Mouse (Mus musculus) heart, embryonic 16.5 days (tissue): ENCODE results near the gene Ccl5. TPM values are rescaled to one million over a fixed set of nuclear protein-coding genes. Genes with fewer than 3 reads are reported as not detected.

Experiments
- polyA plus RNA-seq: library from polyadenylated mRNA; unstranded; fragments of >200 nt; fragmentation: Nextera tagmentation; extraction: Ambion mirVana; gene quantifications from 2 replicates; pipeline ENCODE4 v1.2.1, GENCODE M21; 2015

The Ccl5 gene
- polyA plus RNA-seq, 1 experiment from 2014 or later = 2.5 TPM

Other genes with a start within 250 kb of the Ccl5 start
- 0.17 and 0.19 TPM in 2 replicates for gene Slfn14, start 243.8 kb downstream of the Ccl5 start, polyA plus RNA-seq
- 36.0 and 38.3 TPM in 2 replicates for gene Ap2b1, start 231.5 kb downstream of the Ccl5 start, polyA plus RNA-seq
- 8.1 and 10.5 TPM in 2 replicates for gene Pex12, start 227.9 kb downstream of the Ccl5 start, polyA plus RNA-seq
- 5.7 and 9.1 TPM in 2 replicates for gene Rasl10b, start 121.4 kb downstream of the Ccl5 start, polyA plus RNA-seq
- gene Gas2l2, start 101.1 kb downstream of the Ccl5 start, polyA plus RNA-seq = 0.11 and 0.12 TPM in 2 replicates
- 1.4 and 1.5 TPM in 2 replicates for gene 1700020L24Rik, start 92.8 kb downstream of the Ccl5 start, polyA plus RNA-seq
- 3.5 TPM in 2 replicates for gene Mmp28, start 67.4 kb downstream of the Ccl5 start, polyA plus RNA-seq
- gene Taf15, start 57.4 kb downstream of the Ccl5 start, polyA plus RNA-seq = 8.3 and 9.5 TPM in 2 replicates
- 0.07 TPM in 1 of 2 replicates, not detected in the other for gene Heatr9, start 8.3 kb downstream of the Ccl5 start, polyA plus RNA-seq
- gene Ccl9, start 48.1 kb upstream of the Ccl5 start, polyA plus RNA-seq = 2.1 and 3.6 TPM in 2 replicates
- gene Ccl6, start 62.6 kb upstream of the Ccl5 start, polyA plus RNA-seq = 5.5 and 7.8 TPM in 2 replicates
- not detected in 2 replicates for gene Rpl9-ps1, start 115.1 kb upstream of the Ccl5 start, polyA plus RNA-seq
- 0.67 and 1.0 TPM in 2 replicates for gene Ccl3, start 118.8 kb upstream of the Ccl5 start, polyA plus RNA-seq
- 0.46 and 0.80 TPM in 2 replicates for gene Ccl4, start 132.1 kb upstream of the Ccl5 start, polyA plus RNA-seq
- gene Wfdc17, start 173.5 kb upstream of the Ccl5 start, polyA plus RNA-seq = 1.5 and 1.6 TPM in 2 replicates
- 6.0 and 7.0 TPM in 2 replicates for gene Wfdc18, start 178.5 kb upstream of the Ccl5 start, polyA plus RNA-seq
- 0.80 and 1.4 TPM in 2 replicates for gene Wfdc21, start 216.4 kb upstream of the Ccl5 start, polyA plus RNA-seq
- gene Heatr6, start 223.2 kb upstream of the Ccl5 start, polyA plus RNA-seq = 13.8 and 14.6 TPM in 2 replicates